Mouse (Mus musculus) neural tube, embryonic 13.5 days (tissue): Measurements from ENCODE around the gene Cyp8b1. TPM values are rescaled to one million over a fixed set of nuclear protein-coding genes. Genes with fewer than 3 reads are reported as not detected.

Experiments
- ATAC-seq: fragments of 200-750 bp; cut with Nextera tagmentation; 2 replicates; pipeline ENCODE4 v1.8.0; 2017; ENCODE audit warnings: low read depth, mild to moderate bottlenecking, moderate TSS enrichment, moderate library complexity
- H3K27ac ChIP-seq: fragments of 300-500 bp; sonication (generic); replicated peaks from 2 replicates; pipeline ENCODE4 v1.5.1; 2015; ENCODE audit warnings: moderate library complexity, mild to moderate bottlenecking, inconsistent platforms
- H3K27me3 ChIP-seq: fragments of 300-500 bp; sonication (generic); 2 replicates; pipeline ENCODE4 v1.6.1; 2015; ENCODE audit warnings: mild to moderate bottlenecking, inconsistent platforms
- H3K36me3 ChIP-seq: fragments of 300-500 bp; sonication (generic); 2 replicates; pipeline ENCODE4 v1.6.1; 2015; ENCODE audit warnings: mild to moderate bottlenecking, inconsistent platforms
- H3K4me1 ChIP-seq: fragments of 300-500 bp; sonication (generic); replicated peaks from 2 replicates; pipeline ENCODE4 v1.6.1; 2015; ENCODE audit warnings: inconsistent platforms
- H3K4me2 ChIP-seq: fragments of 300-500 bp; sonication (generic); 2 replicates; pipeline ENCODE4 v1.6.1; 2015; ENCODE audit warnings: inconsistent platforms, mild to moderate bottlenecking, moderate library complexity
- H3K4me3 ChIP-seq: fragments of 300-500 bp; sonication (generic); 2 replicates; pipeline ENCODE4 v1.5.1; 2015; ENCODE audit warnings: mild to moderate bottlenecking, inconsistent platforms
- H3K9ac ChIP-seq: fragments of 300-500 bp; sonication (generic); 2 replicates; pipeline ENCODE4 v1.6.1; 2015; ENCODE audit warnings: moderate library complexity, mild to moderate bottlenecking, inconsistent platforms
- H3K9me3 ChIP-seq: fragments of 300-500 bp; sonication (generic); 2 replicates; pipeline ENCODE4 v1.6.1; 2016; ENCODE audit warnings: inconsistent platforms
- WGBS: fragments of 180-500 bp; shearing (Covaris S2); methylation state at CpG from one replicate; pipeline ENCODE4 v1.1.7; 2015; 5-methylcytosine and 5-hydroxymethylcytosine counted together
- polyA plus RNA-seq: library from polyadenylated mRNA; unstranded; fragments of >200 nt; fragmentation: Nextera tagmentation; extraction: Ambion mirVana; gene quantifications from 2 replicates; pipeline ENCODE4 v1.2.1, GENCODE M21; 2015

Cyp8b1 gene
- polyA plus RNA-seq, 1 experiment from 2014 or later, result not detected

GRCm38 (mm10) chr9:121912786-121913185 lies 3.3 kb downstream of the Cyp8b1 start:
- Histone ChIP-seq H3K4me1 (no peaks in the 10 kb centered on the region), H3K4me2 (no peak overlapping the region), H3K9ac (no peak overlapping the region), H3K36me3 (no peaks in the 10 kb centered on the region), H3K27me3 (no peaks in the 10 kb centered on the region; the same call in 1 of the 2 replicates), H3K27ac (no peak overlapping the region), H3K4me3 (no peak overlapping the region), H3K9me3 (no peaks in the 10 kb centered on the region)
- no peak for ATAC-seq
- WGBS, result 84% methylated on average over 4 of the region's 4 CpGs

DNA sequence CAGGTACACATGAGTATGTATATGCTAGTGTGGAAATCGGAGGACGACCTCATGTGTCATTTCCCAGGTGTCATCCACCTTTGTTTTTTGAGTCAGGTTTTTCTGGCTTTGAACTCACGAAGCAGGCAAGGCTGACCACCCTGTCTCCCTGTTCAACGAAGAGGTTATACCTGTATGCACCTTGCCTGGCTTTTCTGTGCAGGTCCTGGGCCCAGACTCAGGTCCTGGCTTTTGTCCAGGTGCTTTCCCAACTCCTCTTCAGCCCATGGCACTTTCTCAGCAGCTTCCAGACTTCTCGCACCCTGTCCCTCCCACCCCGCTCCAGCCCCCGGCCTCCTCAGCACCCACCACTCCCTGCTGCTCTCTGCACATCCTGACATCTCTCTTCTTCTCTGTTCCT lies 4.9 kb downstream of the Cyp8b1 start:
- H3K36me3 ChIP-seq, result no peaks in the 10 kb centered on the region
- H3K4me3 ChIP-seq, result no peak overlapping the region
- no peaks in the 10 kb centered on the region for H3K9me3 ChIP-seq
- H3K27ac ChIP-seq, result no peak overlapping the region
- no peak for ATAC-seq
- no peak overlapping the region for H3K9ac ChIP-seq
- no peak overlapping the region for H3K4me2 ChIP-seq
- 90% methylated on average over 7 of the region's 7 CpGs for WGBS
- no peaks in the 10 kb centered on the region; the same call in 1 of the 2 replicates for H3K27me3 ChIP-seq
- H3K4me1 ChIP-seq, result no peaks in the 10 kb centered on the region

DNA sequence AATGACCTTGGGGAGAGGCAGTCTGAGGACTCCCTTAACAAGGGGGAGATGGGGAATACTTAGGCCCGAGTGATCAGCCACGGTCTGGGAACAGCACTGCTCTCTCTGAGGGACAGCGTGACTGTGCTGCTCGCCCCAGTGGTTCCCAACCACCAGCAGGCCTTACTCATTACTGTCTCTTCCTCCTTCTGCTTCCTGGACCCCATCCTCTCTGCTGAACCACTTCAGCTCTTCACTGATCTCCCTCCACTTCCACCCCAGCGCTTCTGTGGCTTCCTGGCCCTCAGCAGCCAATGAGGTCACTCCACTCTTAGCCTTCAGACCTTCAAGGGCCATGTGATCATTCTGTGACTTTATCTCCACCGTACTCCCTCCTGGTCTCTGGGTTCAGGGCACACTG lies 6.5 kb downstream of the Cyp8b1 start:
- no peak for ATAC-seq
- Histone ChIP-seq H3K4me3 (no peak overlapping the region), H3K4me2 (no peak overlapping the region), H3K9me3 (no peaks in the 10 kb centered on the region), H3K36me3 (no peaks in the 10 kb centered on the region), H3K27ac (no peak overlapping the region), H3K27me3 (no peaks in the 10 kb centered on the region), H3K4me1 (no peaks in the 10 kb centered on the region), H3K9ac (no peak overlapping the region)
- 80% methylated on average over 6 of the region's 6 CpGs for WGBS

DNA sequence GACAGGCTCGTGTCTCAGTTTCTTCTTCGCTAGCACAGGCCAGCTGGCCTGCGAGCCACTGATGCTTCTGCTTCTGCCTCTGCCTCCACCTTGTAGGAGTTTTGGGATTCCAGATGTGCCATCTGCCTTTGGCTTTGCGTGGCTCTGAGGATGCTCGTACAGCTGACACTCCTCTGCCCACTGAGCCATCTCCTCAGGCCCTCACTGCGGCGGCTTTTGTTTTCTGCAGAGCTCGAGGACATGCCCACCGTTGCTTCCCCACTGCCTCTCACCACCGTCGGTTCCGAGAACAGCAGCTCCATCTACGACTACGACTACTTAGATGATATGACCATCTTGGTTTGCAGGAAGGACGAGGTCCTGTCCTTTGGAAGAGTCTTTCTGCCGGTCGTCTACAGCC lies 7.8 kb downstream of the Cyp8b1 start:
- H3K27me3 ChIP-seq, result no peaks in the 10 kb centered on the region
- 92% methylated on average over 17 of the region's 17 CpGs for WGBS
- H3K4me3 ChIP-seq, result no peak overlapping the region
- no peaks in the 10 kb centered on the region for H3K4me1 ChIP-seq
- no peaks in the 10 kb centered on the region for H3K36me3 ChIP-seq
- no peak overlapping the region for H3K4me2 ChIP-seq
- no peak for ATAC-seq
- H3K27ac ChIP-seq, result no peak overlapping the region
- no peaks in the 10 kb centered on the region for H3K9me3 ChIP-seq
- H3K9ac ChIP-seq, result no peak overlapping the region

DNA sequence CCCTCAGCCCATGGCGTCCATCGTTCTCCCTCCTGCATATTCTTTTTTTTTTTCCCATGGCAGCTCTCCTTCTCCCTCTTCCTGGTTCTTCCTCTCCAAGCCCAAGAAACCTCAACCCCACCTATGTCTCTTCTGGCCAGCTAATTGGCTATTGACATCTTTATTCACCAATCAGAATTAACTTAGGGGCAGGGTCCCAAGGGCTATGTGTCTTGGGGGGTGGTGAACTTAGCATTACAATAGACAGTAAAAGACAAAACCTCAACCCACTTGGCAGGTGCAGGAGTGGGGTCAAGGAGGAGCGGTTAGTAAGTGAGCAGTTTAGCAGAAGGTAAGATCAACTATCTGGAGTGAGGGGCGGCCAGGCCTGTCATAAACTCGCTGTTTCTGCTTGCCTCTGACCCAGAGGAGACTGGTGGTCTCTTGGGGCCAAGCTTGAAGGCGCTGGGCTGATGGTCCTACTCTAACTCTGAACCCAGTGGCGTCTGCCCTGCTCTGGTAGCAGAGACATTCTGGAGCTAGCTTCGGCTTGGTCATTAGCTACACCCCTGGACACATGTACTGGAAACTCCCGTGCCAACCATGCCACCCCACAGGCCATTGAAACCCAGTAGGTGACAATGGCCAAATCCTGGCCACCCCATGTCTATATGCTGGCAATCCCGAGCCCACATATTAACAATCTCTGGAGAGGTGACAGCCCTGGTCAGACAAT lies 8.6 kb downstream of the Cyp8b1 start:
- no peaks in the 10 kb centered on the region for H3K9me3 ChIP-seq
- no peak overlapping the region for H3K27ac ChIP-seq
- H3K36me3 ChIP-seq, result no peaks in the 10 kb centered on the region
- 70% methylated on average over 10 of the region's 10 CpGs for WGBS
- H3K4me2 ChIP-seq, result no peak overlapping the region
- H3K4me3 ChIP-seq, result no peak overlapping the region
- no peaks in the 10 kb centered on the region for H3K27me3 ChIP-seq
- no peak overlapping the region for H3K9ac ChIP-seq
- H3K4me1 ChIP-seq, result no peaks in the 10 kb centered on the region
- no peak for ATAC-seq

GRCm38 (mm10) chr9:121906456-121906855 lies 9.6 kb downstream of the Cyp8b1 start:
- Histone ChIP-seq H3K27me3 (no peaks in the 10 kb centered on the region), H3K4me2 (no peak overlapping the region), H3K9me3 (no peaks in the 10 kb centered on the region), H3K4me1 (no peaks in the 10 kb centered on the region), H3K36me3 (no peaks in the 10 kb centered on the region), H3K4me3 (no peak overlapping the region), H3K9ac (no peak overlapping the region), H3K27ac (no peak overlapping the region)
- 87% methylated on average over 5 of the region's 5 CpGs for WGBS
- ATAC-seq, result no peak

GRCm38 (mm10) chr9:121905556-121906185 lies 10.4 kb downstream of the Cyp8b1 start:
- H3K4me3 ChIP-seq, result no peak overlapping the region
- no peaks in the 10 kb centered on the region for H3K9me3 ChIP-seq
- H3K9ac ChIP-seq, result no peak overlapping the region
- H3K27ac ChIP-seq, result no peak overlapping the region
- no peaks in the 10 kb centered on the region for H3K27me3 ChIP-seq
- WGBS, result 87% methylated on average over 4 of the region's 4 CpGs
- no peaks in the 10 kb centered on the region for H3K4me1 ChIP-seq
- no peaks in the 10 kb centered on the region for H3K36me3 ChIP-seq
- H3K4me2 ChIP-seq, result no peak overlapping the region
- ATAC-seq, result no peak

DNA sequence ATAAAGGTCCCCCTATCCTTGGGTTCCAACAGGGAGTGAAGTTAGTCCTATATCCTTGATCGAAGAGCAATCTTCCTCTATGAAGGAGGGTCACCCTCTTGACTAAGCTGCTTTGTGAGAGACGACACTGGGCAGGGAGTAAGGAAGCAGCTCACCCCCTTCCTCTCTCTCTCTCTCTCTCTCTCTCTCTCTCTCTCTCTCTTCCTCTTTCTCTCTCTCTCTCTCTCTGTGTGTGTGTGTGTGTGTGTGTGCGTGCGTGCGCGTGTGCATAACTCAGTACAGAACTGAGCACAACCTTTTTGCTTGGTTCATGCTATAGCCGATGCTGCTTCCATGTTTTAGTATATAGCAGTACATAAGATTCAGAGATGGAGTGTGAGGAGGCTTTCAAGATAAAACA lies 11.2 kb downstream of the Cyp8b1 start:
- Histone ChIP-seq H3K9ac (no peak overlapping the region), H3K4me3 (no peak overlapping the region), H3K9me3 (no peaks in the 10 kb centered on the region), H3K4me2 (no peak overlapping the region), H3K36me3 (no peaks in the 10 kb centered on the region), H3K4me1 (no peaks in the 10 kb centered on the region), H3K27ac (no peak overlapping the region), H3K27me3 (no peaks in the 10 kb centered on the region)
- 91% methylated on average over 7 of the region's 7 CpGs for WGBS
- ATAC-seq, result no peak

DNA sequence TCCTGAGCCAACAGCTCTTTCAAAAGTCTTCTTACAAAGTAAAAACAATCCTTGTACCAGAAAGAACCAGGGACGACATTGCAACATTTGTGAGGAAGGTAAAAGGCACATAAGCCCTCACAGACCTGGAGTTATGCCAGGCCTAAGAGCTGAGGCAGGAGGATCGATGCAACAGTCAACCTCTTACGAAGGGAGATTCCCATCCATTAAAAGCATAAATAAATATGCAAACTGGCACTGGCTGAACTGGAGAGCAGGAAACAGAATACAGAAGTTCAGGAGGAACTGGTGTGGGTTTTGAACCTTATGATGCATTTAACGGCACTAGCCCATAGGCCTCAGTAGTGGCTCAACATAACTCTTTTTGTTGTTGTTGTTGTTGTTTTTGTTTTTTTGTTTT lies 11.8 kb downstream of the Cyp8b1 start:
- Histone ChIP-seq H3K4me1 (no peaks in the 10 kb centered on the region), H3K27me3 (no peaks in the 10 kb centered on the region), H3K4me2 (no peak overlapping the region), H3K9ac (no peak overlapping the region), H3K27ac (no peak overlapping the region), H3K9me3 (no peaks in the 10 kb centered on the region), H3K36me3 (no peaks in the 10 kb centered on the region), H3K4me3 (no peak overlapping the region)
- WGBS, result 87% methylated on average over 4 of the region's 4 CpGs
- ATAC-seq, result no peak

DNA sequence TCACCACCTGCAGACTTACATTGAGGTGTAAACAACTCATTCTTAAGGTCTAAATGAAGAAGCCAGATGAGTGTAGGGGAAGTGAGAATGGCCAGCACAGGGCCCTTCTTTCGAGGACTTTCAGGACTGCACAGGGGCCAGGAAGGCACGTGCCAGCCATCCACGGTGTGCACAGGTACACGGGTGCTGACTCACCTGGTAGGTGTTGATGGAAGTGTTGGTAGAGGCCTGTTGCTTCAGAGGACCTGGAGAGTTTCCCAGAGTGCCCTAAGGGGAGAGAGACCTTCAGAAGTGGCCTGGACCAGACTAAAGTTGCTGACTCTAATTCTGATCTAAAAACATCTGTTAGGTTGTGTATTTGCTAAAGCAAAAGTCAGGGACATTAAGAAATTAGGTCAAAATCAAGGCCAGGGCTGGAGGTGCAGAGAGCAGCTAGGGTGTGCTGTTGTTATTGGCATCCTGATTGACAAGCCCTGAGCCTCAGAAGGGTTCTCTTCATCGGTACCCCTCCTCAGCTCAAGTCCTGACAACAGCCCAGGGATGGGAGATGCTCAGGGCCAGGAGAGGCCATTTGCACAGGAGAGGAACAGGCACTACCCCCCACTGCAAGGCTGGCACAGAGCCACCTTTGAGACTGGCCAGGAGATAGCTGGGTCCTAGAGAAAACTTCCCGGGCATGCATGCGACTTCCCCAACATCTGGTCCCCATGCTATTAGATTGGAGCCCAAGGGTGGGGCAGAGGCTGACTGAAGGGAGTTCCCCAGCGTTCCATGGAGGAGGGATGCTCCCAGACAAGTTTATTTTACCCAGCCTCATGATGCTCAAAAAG lies 12.4 kb downstream of the Cyp8b1 start:
- Histone ChIP-seq H3K27me3 (no peaks in the 10 kb centered on the region), H3K36me3 (no peaks in the 10 kb centered on the region), H3K27ac (no peak overlapping the region), H3K4me3 (no peak overlapping the region), H3K4me1 (no peaks in the 10 kb centered on the region), H3K9me3 (no peaks in the 10 kb centered on the region), H3K9ac (no peak overlapping the region), H3K4me2 (no peak overlapping the region)
- no peak for ATAC-seq
- 81% methylated on average over 8 of the region's 8 CpGs for WGBS

- ATAC-seq, result no peak
- WGBS, result 74% methylated on average over 5 of the region's 5 CpGs
- H3K9ac ChIP-seq, result no peak overlapping the region
These were observed 14.1 kb downstream of the Cyp8b1 start for GRCm38 (mm10) chr9:121901710-121902700.

More at GRCm38 (mm10) chr9:121901710-121902700, 14.1 kb downstream of the Cyp8b1 start:
- H3K4me3 ChIP-seq, result no peak overlapping the region
- H3K36me3 ChIP-seq, result no peaks in the 10 kb centered on the region
- no peak overlapping the region for H3K4me2 ChIP-seq
- H3K4me1 ChIP-seq, result no peaks in the 10 kb centered on the region
- no peaks in the 10 kb centered on the region for H3K27me3 ChIP-seq
- no peaks in the 10 kb centered on the region for H3K9me3 ChIP-seq
- H3K27ac ChIP-seq, result no peak overlapping the region
